Mouse (Mus musculus) midbrain, embryonic 14.5 days (tissue): ENCODE measurements at regions not wholly inside any gene's neighbourhood (a gene's known extent, or its start where the extent isn't known, plus 50 kb on each side); places are given as distances from the start of the nearest gene placed in this dataset.

Experiments
- ATAC-seq: fragments of 200-750 bp; cut with Nextera tagmentation; 2 replicates; pipeline ENCODE4 v1.8.0; 2017; ENCODE audit warnings: moderate number of reproducible peaks, moderate library complexity; ENCODE audit not compliant: low FRiP score, low TSS enrichment
- DNase-seq: peaks from one replicate; pipeline ENCODE4 v3.0.0-alpha.2; 2015
- H3K27ac ChIP-seq: fragments of 300-500 bp; sonication (generic); replicated peaks from 2 replicates; pipeline ENCODE4 v1.5.1; 2014; ENCODE audit warnings: mild to moderate bottlenecking, low read depth, low read length, moderate library complexity
- H3K27me3 ChIP-seq: fragments of 300-500 bp; sonication (generic); 2 replicates; pipeline ENCODE4 v1.6.1; 2014; ENCODE audit warnings: low read length, control low read depth, mixed read lengths; ENCODE audit not compliant: control insufficient read depth, insufficient read depth
- H3K36me3 ChIP-seq: fragments of 300-500 bp; sonication (generic); 2 replicates; pipeline ENCODE4 v1.6.1; 2014; ENCODE audit warnings: low read length, control low read depth; ENCODE audit not compliant: control insufficient read depth, insufficient read depth
- H3K4me1 ChIP-seq: fragments of 300-500 bp; sonication (generic); 2 replicates; pipeline ENCODE4 v1.6.1; 2014; ENCODE audit warnings: mild to moderate bottlenecking, antibody characterized with exemption, low read length, control low read depth; ENCODE audit not compliant: control insufficient read depth, insufficient read depth
- H3K4me2 ChIP-seq: fragments of 300-500 bp; sonication (generic); 2 replicates; pipeline ENCODE4 v1.6.1; 2014; ENCODE audit warnings: mild to moderate bottlenecking, low read length, moderate library complexity
- H3K4me3 ChIP-seq: fragments of 300-500 bp; sonication (generic); replicated peaks from 2 replicates; pipeline ENCODE4 v1.5.1; 2014; ENCODE audit warnings: low read depth, low read length
- H3K9ac ChIP-seq: fragments of 300-500 bp; sonication (generic); replicated peaks from 2 replicates; pipeline ENCODE4 v1.6.1; 2014; ENCODE audit warnings: mild to moderate bottlenecking, low read length, moderate library complexity
- H3K9me3 ChIP-seq: fragments of 300-500 bp; sonication (generic); 2 replicates; pipeline ENCODE4 v1.6.1; 2016; ENCODE audit warnings: low read length, control low read depth, mixed read lengths; ENCODE audit not compliant: control insufficient read depth
- WGBS: fragments of 180-500 bp; shearing (Covaris S2); extraction: QIAGEN DNeasy Blood & Tissue Kit; methylation state at CpG from one replicate; pipeline ENCODE4 v1.1.7; 2014; 5-methylcytosine and 5-hydroxymethylcytosine counted together

GRCm38 (mm10) chr14:24803001-24803655 is 316.2 kb downstream of the Rps24 start:
- Histone ChIP-seq H3K4me1 (no peaks in the 10 kb centered on the region), H3K4me3 (no peak overlapping the region), H3K4me2 (no peak overlapping the region), H3K36me3 (no peaks in the 10 kb centered on the region), H3K27ac (no peak overlapping the region), H3K9me3 (no peaks in the 10 kb centered on the region), H3K27me3 (no peaks in the 10 kb centered on the region), H3K9ac (no peak overlapping the region)
- no peak for DNase-seq
- no peak for ATAC-seq
- 87% methylated on average over 5 of the region's 5 CpGs for WGBS

- H3K9me3 ChIP-seq = no peaks in the 10 kb centered on the region
- no peak overlapping the region for H3K27ac ChIP-seq
- H3K9ac ChIP-seq = no peak overlapping the region
- H3K27me3 ChIP-seq = no peaks in the 10 kb centered on the region
- H3K4me3 ChIP-seq = no peak overlapping the region
- H3K4me2 ChIP-seq = no peak overlapping the region
- DNase-seq (no peak), ATAC-seq (no peak)
- WGBS = 28% methylated on average over 7 of the region's 7 CpGs
- no peaks in the 10 kb centered on the region for H3K4me1 ChIP-seq
- H3K36me3 ChIP-seq = no peaks in the 10 kb centered on the region
These were observed 320.1 kb downstream of the Rps24 start for GRCm38 (mm10) chr14:24807061-24807460.

GRCm38 (mm10) chr14:24822876-24823567 is 336.1 kb downstream of the Rps24 start:
- ATAC-seq = no peak
- no peaks in the 10 kb centered on the region for H3K9me3 ChIP-seq
- no peak overlapping the region for H3K4me2 ChIP-seq
- 84% methylated on average over 13 of the region's 13 CpGs for WGBS
- H3K4me1 ChIP-seq = peaks cover 37% of the 10 kb centered on the region
- no peak for DNase-seq
- no peaks in the 10 kb centered on the region for H3K36me3 ChIP-seq
- no peak overlapping the region for H3K27ac ChIP-seq
- no peak overlapping the region for H3K9ac ChIP-seq
- no peak overlapping the region for H3K4me3 ChIP-seq
- H3K27me3 ChIP-seq = no peaks in the 10 kb centered on the region

GRCm38 (mm10) chr14:24824351-24824750 is 337.4 kb downstream of the Rps24 start:
- 6% methylated on average over 2 of the region's 2 CpGs for WGBS
- H3K4me1 ChIP-seq = peaks cover 49% of the 10 kb centered on the region
- DNase-seq (no peak), ATAC-seq (no peak)
- no peaks in the 10 kb centered on the region for H3K36me3 ChIP-seq
- H3K4me2 ChIP-seq = no peak overlapping the region
- no peak overlapping the region for H3K9ac ChIP-seq
- H3K27me3 ChIP-seq = no peaks in the 10 kb centered on the region
- H3K4me3 ChIP-seq = no peak overlapping the region
- H3K9me3 ChIP-seq = no peaks in the 10 kb centered on the region
- H3K27ac ChIP-seq = no peak overlapping the region; the same call in 1 of the 2 replicates

GRCm38 (mm10) chr14:24825722-24826386 is 338.9 kb downstream of the Rps24 start:
- Histone ChIP-seq H3K4me1 (peaks cover 49% of the 10 kb centered on the region), H3K36me3 (no peaks in the 10 kb centered on the region), H3K4me3 (no peak overlapping the region), H3K27ac (peak overlapping the region; percentile 91), H3K27me3 (no peaks in the 10 kb centered on the region), H3K9me3 (no peaks in the 10 kb centered on the region), H3K4me2 (no peak overlapping the region; the same call in 1 of the 2 replicates), H3K9ac (no peak overlapping the region)
- 30% methylated on average over 11 of the region's 11 CpGs for WGBS
- DNase-seq = peak; percentile 61
- ATAC-seq = no peak; the same call in 1 of the 2 replicates

GRCm38 (mm10) chr14:24826471-24827337 is 339.8 kb downstream of the Rps24 start:
- DNase-seq = peak; percentile 87
- no peaks in the 10 kb centered on the region for H3K9me3 ChIP-seq
- 3% methylated on average over 13 of the region's 13 CpGs for WGBS
- ATAC-seq = peak; percentile 51; the same call in 1 of the 2 replicates
- no peaks in the 10 kb centered on the region for H3K27me3 ChIP-seq
- H3K36me3 ChIP-seq = no peaks in the 10 kb centered on the region
- no peak overlapping the region for H3K4me3 ChIP-seq
- peak overlapping the region; percentile 25; the same call in 1 of the 2 replicates for H3K9ac ChIP-seq
- peaks cover 49% of the 10 kb centered on the region for H3K4me1 ChIP-seq
- peak overlapping the region; percentile 91 for H3K27ac ChIP-seq
- peak overlapping the region; percentile 35 for H3K4me2 ChIP-seq

- ATAC-seq (peak; percentile 81), DNase-seq (peak; percentile 88)
- Histone ChIP-seq H3K4me2 (peak overlapping the region; percentile 35), H3K27ac (peak overlapping the region; percentile 91), H3K4me1 (peaks cover 49% of the 10 kb centered on the region), H3K9ac (peak overlapping the region; percentile 25; the same call in 1 of the 2 replicates), H3K4me3 (no peak overlapping the region), H3K27me3 (no peaks in the 10 kb centered on the region), H3K36me3 (no peaks in the 10 kb centered on the region), H3K9me3 (no peaks in the 10 kb centered on the region)
- 4% methylated on average over 8 of the region's 8 CpGs for whole genome bisulfite sequencing
These were observed 340.6 kb downstream of the Rps24 start for GRCm38 (mm10) chr14:24827381-24828031.

GRCm38 (mm10) chr14:24829001-24829400 is 342.1 kb downstream of the Rps24 start:
- peaks cover 58% of the 10 kb centered on the region for H3K4me1 ChIP-seq
- peak overlapping the region; percentile 91 for H3K27ac ChIP-seq
- 42% methylated on average over 6 of the region's 6 CpGs for WGBS
- no peak overlapping the region for H3K9ac ChIP-seq
- H3K9me3 ChIP-seq = no peaks in the 10 kb centered on the region
- H3K4me3 ChIP-seq = no peak overlapping the region
- ATAC-seq (no peak), DNase-seq (no peak)
- H3K4me2 ChIP-seq = no peak overlapping the region
- no peaks in the 10 kb centered on the region for H3K36me3 ChIP-seq
- no peaks in the 10 kb centered on the region for H3K27me3 ChIP-seq
